Mouse (Mus musculus) limb, embryonic 14.5 days (tissue): ENCODE measurements around the gene Dst. TPM values are rescaled to one million over a fixed set of nuclear protein-coding genes. Genes with fewer than 3 reads are reported as not detected.

Experiments
- ATAC-seq: fragments of 200-750 bp; cut with Nextera tagmentation; 2 replicates; pipeline ENCODE4 v1.8.0; 2017; ENCODE audit warnings: low read depth, moderate number of reproducible peaks, moderate TSS enrichment; ENCODE audit not compliant: low FRiP score
- DNase-seq: peaks from one replicate; pipeline ENCODE4 v3.0.0-alpha.2; 2015; ENCODE audit warnings: low spot score
- H3K27ac ChIP-seq: fragments of 300-500 bp; sonication (generic); replicated peaks from 2 replicates; pipeline ENCODE4 v1.5.1; 2014; ENCODE audit warnings: low read depth, mild to moderate bottlenecking, low read length, moderate library complexity, mixed read lengths
- H3K27me3 ChIP-seq: fragments of 300-500 bp; sonication (generic); 2 replicates; pipeline ENCODE4 v1.6.1; 2014; ENCODE audit warnings: low read length, mixed read lengths; ENCODE audit not compliant: control insufficient read depth, insufficient read depth
- H3K36me3 ChIP-seq: fragments of 300-500 bp; sonication (generic); 2 replicates; pipeline ENCODE4 v1.6.1; 2014; ENCODE audit warnings: mild to moderate bottlenecking, low read length, moderate library complexity, mixed read lengths; ENCODE audit not compliant: control insufficient read depth, insufficient read depth
- H3K4me1 ChIP-seq: fragments of 300-500 bp; sonication (generic); 2 replicates; pipeline ENCODE4 v1.6.1; 2014; ENCODE audit warnings: antibody characterized with exemption, low read length, mixed read lengths; ENCODE audit not compliant: control insufficient read depth, insufficient read depth
- H3K4me2 ChIP-seq: fragments of 300-500 bp; sonication (generic); replicated peaks from 2 replicates; pipeline ENCODE4 v1.6.1; 2014; ENCODE audit warnings: low read depth, mild to moderate bottlenecking, low read length, moderate library complexity; ENCODE audit not compliant: severe bottlenecking
- H3K4me3 ChIP-seq: fragments of 300-500 bp; sonication (generic); replicated peaks from 2 replicates; pipeline ENCODE4 v1.5.1; 2014; ENCODE audit warnings: low read length
- H3K9ac ChIP-seq: fragments of 300-500 bp; sonication (generic); 2 replicates; pipeline ENCODE4 v1.6.1; 2014; ENCODE audit warnings: mild to moderate bottlenecking, low read depth, low read length, moderate library complexity; ENCODE audit not compliant: severe bottlenecking
- H3K9me3 ChIP-seq: fragments of 300-500 bp; sonication (generic); 2 replicates; pipeline ENCODE4 v1.6.1; 2016; ENCODE audit warnings: low read length; ENCODE audit not compliant: control insufficient read depth
- POLR2A ChIP-seq: fragments of 200-500 bp; IDR thresholded peaks from 2 replicates; pipeline ENCODE4 v1.8.0; 2012; ENCODE audit warnings: inconsistent platforms, mild to moderate bottlenecking, moderate library complexity, borderline replicate concordance; ENCODE audit not compliant: insufficient read depth, insufficient read length; ENCODE audit errors: extremely low read depth
- WGBS: fragments of 180-500 bp; shearing (Covaris S2); extraction: QIAGEN DNeasy Blood & Tissue Kit; methylation state at CpG from one replicate; pipeline ENCODE4 v1.1.7; 2014; 5-methylcytosine and 5-hydroxymethylcytosine counted together
- polyA plus RNA-seq, 2 experiments: library from polyadenylated mRNA; depleted of rRNA in 1 of 2; stranded (reverse) in 1 of 2; unstranded in 1 of 2; fragments of >200 nt; fragmentation: Nextera tagmentation in 1 of 2; extraction: Ambion mirVana in 1 of 2; gene quantifications; 2 replicates each; pipeline versions ENCODE4 v1.2.1 to v1.2.3; 2012 to 2014

Gene Dst
- polyA plus RNA-seq, 2 experiments: 34.9 to 42.5 TPM

DNA sequence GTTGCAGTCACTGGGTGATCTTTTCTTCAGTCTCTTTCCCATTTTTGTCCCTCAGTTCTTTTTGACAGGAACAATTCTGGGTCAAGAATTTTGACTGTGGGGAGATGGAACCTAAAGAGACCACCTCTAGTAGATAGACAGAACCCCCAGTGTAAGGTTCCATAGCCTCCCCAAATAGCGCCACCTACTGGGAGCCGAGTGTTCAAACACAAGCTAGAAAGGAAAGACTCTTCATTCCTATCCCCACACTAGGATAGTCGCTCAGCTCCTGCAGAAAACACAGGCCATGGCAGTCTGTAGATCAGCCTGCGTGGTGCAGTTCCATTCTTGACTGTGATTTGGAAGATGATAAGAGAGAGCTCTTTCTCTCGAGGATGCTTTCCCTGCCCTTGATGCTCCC lies 160.3 kb downstream of the Dst start:
- Histone ChIP-seq H3K9me3 (no peaks in the 10 kb centered on the region), H3K4me1 (peaks cover 14% of the 10 kb centered on the region), H3K9ac (no peak overlapping the region), H3K27me3 (no peaks in the 10 kb centered on the region), H3K36me3 (no peaks in the 10 kb centered on the region), H3K4me3 (no peak overlapping the region), H3K27ac (no peak overlapping the region), H3K4me2 (no peak overlapping the region)
- TF ChIP-seq POLR2A: no peak
- no peak for DNase-seq
- 41% methylated on average over 5 of the region's 5 CpGs for WGBS
- no peak for ATAC-seq

- peaks cover 21% of the 10 kb centered on the region for H3K4me1 ChIP-seq
- no peaks in the 10 kb centered on the region for H3K36me3 ChIP-seq
- no peak overlapping the region for H3K4me3 ChIP-seq
- DNase-seq: no peak
- no peaks in the 10 kb centered on the region for H3K9me3 ChIP-seq
- no peak overlapping the region for H3K9ac ChIP-seq
- no peak overlapping the region for H3K27ac ChIP-seq
- no peaks in the 10 kb centered on the region for H3K27me3 ChIP-seq
- ATAC-seq: no peak
- H3K4me2 ChIP-seq: no peak overlapping the region
- WGBS: 84% methylated on average over 10 of the region's 10 CpGs
- TF ChIP-seq POLR2A: no peak
These were observed 161.7 kb downstream of the Dst start for GRCm38 (mm10) chr1:34069514-34070290.

GRCm38 (mm10) chr1:34070474-34070873 lies 162.4 kb downstream of the Dst start:
- Histone ChIP-seq H3K4me3 (no peak overlapping the region), H3K9ac (no peak overlapping the region), H3K36me3 (no peaks in the 10 kb centered on the region), H3K27me3 (no peaks in the 10 kb centered on the region), H3K27ac (no peak overlapping the region), H3K4me2 (no peak overlapping the region), H3K4me1 (peaks cover 25% of the 10 kb centered on the region), H3K9me3 (no peaks in the 10 kb centered on the region)
- ATAC-seq (no peak), DNase-seq (no peak)
- TF ChIP-seq POLR2A: no peak
- 63% methylated on average over 7 of the region's 7 CpGs for WGBS

DNA sequence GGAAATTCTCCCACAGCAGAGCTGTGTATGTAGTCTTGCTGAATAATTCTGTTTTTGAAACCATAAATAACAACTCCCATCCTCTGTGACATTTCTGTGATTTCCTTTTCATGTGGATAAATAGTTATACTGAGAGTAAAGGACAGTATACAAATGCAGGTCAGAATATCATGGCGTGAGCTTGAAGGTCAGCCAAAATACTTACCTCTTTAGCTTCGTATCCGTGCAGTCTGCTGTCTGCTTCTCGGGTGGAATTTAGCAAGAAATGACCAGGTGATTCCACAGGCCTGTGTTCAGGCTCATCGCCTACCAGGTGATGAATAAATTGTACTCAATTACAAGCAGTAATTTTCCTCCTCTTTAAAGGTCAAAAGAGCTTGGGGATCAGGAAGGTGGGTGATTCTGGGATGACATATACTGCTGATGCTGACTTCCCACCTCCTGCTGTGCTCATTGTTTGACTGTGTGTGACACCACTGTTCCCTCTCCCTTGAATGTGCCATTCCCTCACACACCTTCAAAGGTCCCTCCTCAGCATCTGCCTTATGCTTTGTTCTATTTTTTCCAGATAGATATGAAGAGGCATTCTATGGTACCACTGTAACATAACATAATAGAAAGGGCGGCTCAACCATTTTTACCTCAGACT lies 163.1 kb downstream of the Dst start:
- no peaks in the 10 kb centered on the region for H3K27me3 ChIP-seq
- peaks cover 25% of the 10 kb centered on the region for H3K4me1 ChIP-seq
- no peak overlapping the region for H3K27ac ChIP-seq
- no peak for TF ChIP-seq POLR2A
- no peak for ATAC-seq
- whole genome bisulfite sequencing: 81% methylated on average over 6 of the region's 6 CpGs
- H3K9me3 ChIP-seq: no peaks in the 10 kb centered on the region
- H3K4me2 ChIP-seq: no peak overlapping the region
- DNase-seq: no peak
- no peaks in the 10 kb centered on the region for H3K36me3 ChIP-seq
- no peak overlapping the region for H3K9ac ChIP-seq
- H3K4me3 ChIP-seq: no peak overlapping the region

DNA sequence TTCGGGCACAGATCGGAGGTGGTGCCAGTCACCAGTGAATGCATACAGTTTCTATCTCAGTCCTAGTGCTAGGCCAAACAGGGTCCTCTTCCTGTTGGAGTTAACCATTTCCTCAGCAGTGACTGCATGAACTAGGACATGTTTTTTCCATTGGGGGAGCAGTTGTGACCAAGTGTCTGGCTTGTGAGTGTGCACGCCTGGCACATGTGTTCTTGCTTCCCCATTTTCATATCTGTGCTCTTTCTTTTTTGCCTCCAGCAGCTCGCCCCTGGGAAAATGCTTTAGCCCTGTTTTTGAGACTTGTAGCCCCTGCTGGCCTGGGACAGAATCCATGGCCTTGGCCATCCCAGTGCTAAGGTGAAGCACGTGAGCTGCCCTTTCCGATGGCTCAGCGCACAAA lies 164.2 kb downstream of the Dst start:
- TF ChIP-seq POLR2A: no peak
- ATAC-seq (no peak), DNase-seq (no peak)
- H3K27me3 ChIP-seq: no peaks in the 10 kb centered on the region
- peaks cover 30% of the 10 kb centered on the region for H3K4me1 ChIP-seq
- H3K4me3 ChIP-seq: no peak overlapping the region
- H3K4me2 ChIP-seq: no peak overlapping the region
- H3K36me3 ChIP-seq: no peaks in the 10 kb centered on the region
- H3K27ac ChIP-seq: no peak overlapping the region
- WGBS: 66% methylated on average over 7 of the region's 7 CpGs
- H3K9ac ChIP-seq: no peak overlapping the region
- no peaks in the 10 kb centered on the region for H3K9me3 ChIP-seq
